Mouse (Mus musculus) CH12.LX (cell line): ENCODE data around the gene Gnat1. TPM values are rescaled to one million over a fixed set of nuclear protein-coding genes. Genes with fewer than 3 reads are reported as not detected.

Experiments used
- DNase-seq: peaks from one replicate; pipeline ENCODE4 v3.0.0-alpha.2; 2013; ENCODE audit errors: extremely low read depth
- H3K27ac ChIP-seq: 2 replicates; pipeline ENCODE4 v1.5.1; 2012; ENCODE audit warnings: low read depth, mild to moderate bottlenecking, control low read depth, moderate library complexity; ENCODE audit not compliant: insufficient read depth
- H3K27me3 ChIP-seq: replicated peaks from 2 replicates; pipeline ENCODE3; 2012; ENCODE audit warnings: inconsistent platforms
- H3K36me3 ChIP-seq, 2 experiments: replicated peaks in 1 of 2; 2 replicates each; pipeline versions ENCODE3 to v1.6.1; 2012; ENCODE audit warnings: inconsistent platforms in 1 of 2, low read length in 1 of 2, mild to moderate bottlenecking in 1 of 2, mixed read lengths in 1 of 2, moderate library complexity in 1 of 2; ENCODE audit not compliant: control insufficient read depth in 1 of 2, insufficient read depth in 1 of 2
- H3K4me1 ChIP-seq, 2 experiments: 2 replicates each; pipeline ENCODE4 v1.6.1; 2012; ENCODE audit warnings: inconsistent platforms in 1 of 2, moderate library complexity in 1 of 2; ENCODE audit not compliant: insufficient read depth in 2 of 2, control insufficient read depth in 1 of 2
- H3K4me2 ChIP-seq: 2 replicates; pipeline ENCODE4 v1.6.1; 2012; ENCODE audit warnings: low read depth, mild to moderate bottlenecking, control low read depth; ENCODE audit not compliant: poor library complexity, insufficient read depth, severe bottlenecking
- H3K4me3 ChIP-seq, 3 experiments: fragments of 150-350 bp in 1 of 3; sonication (generic) in 1 of 3; replicated peaks in 1 of 3; 2 replicates each; pipeline versions ENCODE3 to v1.5.1; 2011 to 2012; ENCODE audit warnings: low read depth in 2 of 3, low read length in 2 of 3, mild to moderate bottlenecking in 2 of 3, moderate library complexity in 2 of 3, control low read depth in 1 of 3, improper control_type of control experiment in 1 of 3, inconsistent platforms in 1 of 3, mixed read lengths in 1 of 3; ENCODE audit not compliant: poor library complexity in 1 of 3
- H3K79me2 ChIP-seq: replicated peaks from 2 replicates; pipeline ENCODE4 v1.6.1; 2012; ENCODE audit warnings: mild to moderate bottlenecking, moderate library complexity; ENCODE audit not compliant: control insufficient read depth, poor library complexity, insufficient read depth, severe bottlenecking; ENCODE audit errors: extremely low read depth
- H3K9ac ChIP-seq: 2 replicates; pipeline ENCODE4 v1.6.1; 2012; ENCODE audit warnings: low read depth, mild to moderate bottlenecking, control low read depth, moderate library complexity; ENCODE audit not compliant: insufficient read depth
- H3K9me3 ChIP-seq: replicated peaks from 2 replicates; pipeline ENCODE3; 2012; ENCODE audit warnings: low read length, inconsistent platforms, mixed read lengths
- BHLHE40 ChIP-seq: IDR thresholded peaks from 2 replicates; pipeline ENCODE4 v1.6.1; 2011; ENCODE audit warnings: mild to moderate bottlenecking, low read depth, low read length, improper control_type of control experiment
- CHD2 ChIP-seq: IDR thresholded peaks from 2 replicates; pipeline ENCODE4 v1.6.1; 2011; ENCODE audit warnings: low read length, improper control_type of control experiment
- CTCF ChIP-seq, 2 experiments: IDR thresholded peaks in 1 of 2; conservative IDR thresholded peaks in 1 of 2; 2 replicates each; pipeline ENCODE4 v1.5.1; 2011 to 2012; ENCODE audit warnings: low read depth in 2 of 2, low read length in 2 of 2, improper control_type of control experiment in 1 of 2, inconsistent platforms in 1 of 2, mild to moderate bottlenecking in 1 of 2, moderate library complexity in 1 of 2
- E2F4 ChIP-seq: IDR thresholded peaks from 2 replicates; pipeline ENCODE4 v1.6.1; 2011; ENCODE audit warnings: low read depth, low read length, improper control_type of control experiment; ENCODE audit not compliant: insufficient replicate concordance
- ETS1 ChIP-seq: conservative IDR thresholded peaks from 2 replicates; pipeline ENCODE4 v1.6.1; 2012; ENCODE audit warnings: low read depth, mild to moderate bottlenecking, inconsistent platforms, low read length, improper control_type of control experiment, moderate library complexity
- IRF4 ChIP-seq: IDR thresholded peaks from 2 replicates; pipeline ENCODE4 v1.6.1; 2014; ENCODE audit warnings: low read depth, mild to moderate bottlenecking, inconsistent platforms, low read length, improper control_type of control experiment
- MAX ChIP-seq: IDR thresholded peaks from 2 replicates; pipeline ENCODE4 v1.6.1; 2011; ENCODE audit warnings: low read length, improper control_type of control experiment
- POLR2A ChIP-seq: IDR thresholded peaks from 2 replicates; pipeline ENCODE4 v1.6.1; 2011; ENCODE audit warnings: low read depth, mild to moderate bottlenecking, improper control_type of control experiment, low read length
- SIN3A ChIP-seq: IDR thresholded peaks from 2 replicates; pipeline ENCODE4 v1.6.1; 2012; ENCODE audit warnings: low read length, improper control_type of control experiment, inconsistent platforms
- SMC3 ChIP-seq: IDR thresholded peaks from 2 replicates; pipeline ENCODE4 v1.6.1; 2011; ENCODE audit warnings: low read depth, low read length, improper control_type of control experiment
- TCF12 ChIP-seq: IDR thresholded peaks from 2 replicates; pipeline ENCODE4 v1.6.1; 2014; ENCODE audit warnings: low read depth, mild to moderate bottlenecking, inconsistent platforms, low read length, improper control_type of control experiment
- USF1 ChIP-seq: IDR thresholded peaks from 2 replicates; pipeline ENCODE4 v1.6.1; 2014; ENCODE audit warnings: low read depth, mild to moderate bottlenecking, inconsistent platforms, low read length, improper control_type of control experiment
- USF2 ChIP-seq: conservative IDR thresholded peaks from 2 replicates; pipeline ENCODE4 v1.6.1; 2011; ENCODE audit warnings: low read depth, low read length, improper control_type of control experiment
- ZC3H11A ChIP-seq: IDR thresholded peaks from 2 replicates; pipeline ENCODE4 v1.6.1; 2012; ENCODE audit warnings: low read depth, mild to moderate bottlenecking, inconsistent platforms, low read length, improper control_type of control experiment
- ZMIZ1 ChIP-seq: IDR thresholded peaks from 2 replicates; pipeline ENCODE4 v1.6.1; 2012; ENCODE audit warnings: low read depth, mild to moderate bottlenecking, inconsistent platforms, low read length, improper control_type of control experiment
- dilution Hi-C: fragments of 300-500 bp; cut with MboI; formaldehyde crosslinking; loops from 2 replicates; pipeline ENCODE4 v1.14.3; 2020; ENCODE audit warnings: low sequenced_read_pairs; ENCODE audit not compliant: extremely low pct_unique_long_range_greater_than_20kb, extremely low pct_ligation_motif_present
- in situ Hi-C: fragments of 300-500 bp; cut with MboI; formaldehyde crosslinking; loops from 3 replicates; pipeline ENCODE4 v1.14.3; 2019; ENCODE audit warnings: low sequenced_read_pairs, low pct_ligation_motif_present, low pct_unique_long_range_greater_than_20kb, mixed read lengths
- polyA plus RNA-seq: library from polyadenylated mRNA; unstranded; fragments of >175 nt; gene quantifications from 2 replicates; pipeline ENCODE4 v1.2.1, GENCODE M21; 2012; ENCODE audit warnings: low read depth; ENCODE audit not compliant: insufficient read length
- total RNA-seq, 2 experiments: library from RNA; depleted of rRNA; stranded (reverse); fragments of 300-350 nt in 1 of 2; fragments of >200 nt in 1 of 2; gene quantifications; 2 replicates each; pipeline ENCODE4 v1.2.3; 2012 to 2014

Gnat1 gene
- total and polyA plus RNA-seq, 3 experiments, result 3.0 TPM; not detected in 2

DNA sequence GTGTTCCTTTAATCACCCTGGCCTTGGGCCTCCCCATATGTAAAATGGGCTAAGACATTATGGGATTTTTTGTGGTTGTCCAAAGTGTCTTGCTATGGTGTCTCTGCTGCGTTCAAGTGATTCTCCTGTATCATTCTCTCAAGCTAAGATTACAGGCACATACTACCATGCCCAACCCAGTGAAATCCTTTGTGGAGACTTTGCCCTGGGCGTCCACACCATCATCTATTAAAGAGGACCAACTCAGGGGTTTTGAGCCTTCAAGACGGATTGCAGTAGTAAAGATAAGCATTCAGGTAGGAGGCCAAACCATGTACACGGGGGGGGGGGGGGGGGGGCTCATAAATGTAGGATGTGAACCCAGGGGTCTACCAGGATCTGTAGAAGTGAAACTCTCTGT, 24.9 kb downstream of the Gnat1 start:
- dilution Hi-C loops, result no loop called here
- H3K27ac ChIP-seq, result no peak overlapping the region
- no peaks in the 10 kb centered on the region for H3K9me3 ChIP-seq
- no peak overlapping the region for H3K4me2 ChIP-seq
- DNase-seq, result no peak
- no peak for TF ChIP-seq SIN3A
- TF ChIP-seq ZC3H11A, result no peak
- no peak for TF ChIP-seq USF1
- TF ChIP-seq E2F4, result no peak
- TF ChIP-seq POLR2A, result no peak
- TF ChIP-seq CTCF (conservative IDR thresholded peaks at IDR 0.05 in 1 of 2, IDR thresholded peaks at IDR 0.05 in 1 of 2; ENCODE audit: low read depth in 2 of 2, low read length in 2 of 2), result no peak
- no peak for TF ChIP-seq ZMIZ1
- TF ChIP-seq MAX, result no peak
- no peak for TF ChIP-seq TCF12
- no peak for TF ChIP-seq BHLHE40
- no peak for TF ChIP-seq SMC3
- in situ Hi-C loops, result no loop called here
- H3K4me3 ChIP-seq, result no peak overlapping the region
- H3K4me1 ChIP-seq, result peaks cover 14 to 16% of the 10 kb centered on the region in 2 experiments
- no peak overlapping the region for H3K9ac ChIP-seq
- H3K36me3 ChIP-seq, result no peaks in the 10 kb centered on the region
- H3K79me2 ChIP-seq, result no peaks in the 10 kb centered on the region
- peaks cover 85% of the 10 kb centered on the region for H3K27me3 ChIP-seq

DNA sequence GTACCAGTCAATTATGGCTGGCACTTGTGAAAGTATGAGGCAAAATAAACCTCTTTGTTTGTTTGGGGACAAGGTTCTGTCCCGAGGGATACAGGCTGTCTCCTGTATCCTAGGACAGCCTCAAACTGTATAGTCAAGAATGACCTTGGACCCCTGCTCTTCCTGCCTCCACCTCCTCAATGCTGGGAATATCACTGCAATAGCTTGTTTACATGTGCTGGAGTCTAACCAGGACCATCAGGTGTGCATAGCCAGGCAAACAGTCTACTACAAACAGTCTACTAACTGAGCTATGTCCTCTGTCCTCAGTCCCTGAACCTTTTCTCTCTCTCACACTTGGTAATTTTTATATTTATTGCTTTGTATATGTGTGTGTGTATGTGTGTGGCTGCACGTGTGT, 26.0 kb downstream of the Gnat1 start:
- H3K79me2 ChIP-seq, result no peaks in the 10 kb centered on the region
- peaks cover 14 to 16% of the 10 kb centered on the region in 2 experiments for H3K4me1 ChIP-seq
- no peak overlapping the region for H3K9ac ChIP-seq
- no peak overlapping the region for H3K4me3 ChIP-seq
- TF ChIP-seq USF2, result no peak
- 0 out of 2 replicates have a peak, but pooled peaks have one; percentile 13 for TF ChIP-seq BHLHE40
- no peak for TF ChIP-seq CHD2
- no peak overlapping the region for H3K4me2 ChIP-seq
- H3K27ac ChIP-seq, result no peak overlapping the region
- peaks cover 82% of the 10 kb centered on the region for H3K27me3 ChIP-seq
- in situ Hi-C loops (no loop called here), dilution Hi-C loops (no loop called here)
- H3K36me3 ChIP-seq, result no peaks in the 10 kb centered on the region
- no peaks in the 10 kb centered on the region for H3K9me3 ChIP-seq
- no peak for DNase-seq

DNA sequence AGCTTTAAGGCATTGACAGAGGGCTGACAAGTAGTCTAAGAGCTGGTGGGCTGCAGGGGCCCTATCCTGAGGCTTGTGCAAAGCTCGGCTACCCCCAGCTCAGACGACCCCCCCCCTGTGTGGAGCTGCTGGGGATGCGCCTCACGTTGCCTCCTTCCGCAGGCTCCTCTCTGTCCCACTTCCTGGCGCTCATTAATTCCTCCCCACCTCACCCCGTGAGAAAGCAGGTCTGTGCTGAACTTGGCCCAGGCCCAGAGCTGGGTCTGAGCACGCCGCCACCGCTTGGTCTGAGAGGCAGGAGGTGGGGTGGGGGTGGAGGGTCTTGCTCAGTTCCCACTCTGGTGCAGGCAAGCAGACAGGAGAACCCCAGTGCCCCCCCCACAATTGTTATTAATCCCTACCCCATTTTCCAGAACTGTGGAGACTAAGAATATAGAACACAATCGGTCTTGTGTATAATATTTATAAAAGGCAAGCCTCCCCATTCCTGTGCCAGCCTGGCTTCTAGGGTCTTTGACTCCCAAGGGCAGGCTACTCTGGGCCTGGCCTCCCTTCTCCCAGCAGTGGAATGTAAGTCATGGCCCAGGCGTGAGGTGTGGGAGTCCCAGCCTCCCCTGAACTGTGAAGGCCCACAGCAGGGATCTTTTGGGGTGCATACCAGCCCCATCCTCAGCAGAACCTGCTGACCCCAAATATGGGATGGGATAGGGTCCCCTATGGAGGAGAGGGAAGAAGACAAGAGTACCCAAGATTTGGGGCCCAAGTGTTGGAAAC, 28.6 kb downstream of the Gnat1 start:
- Histone ChIP-seq H3K9ac (no peak overlapping the region), H3K27ac (no peak overlapping the region)
- dilution Hi-C loops, result no loop called here
- TF ChIP-seq IRF4 (no peak), E2F4 (no peak), ETS1 (no peak), MAX (no peak), POLR2A (no peak), TCF12 (no peak)
- TF ChIP-seq, all 38 proteins: peak for 0
- no peak overlapping the region for H3K4me3 ChIP-seq
- H3K27me3 ChIP-seq, result peaks cover 58% of the 10 kb centered on the region
- DNase-seq, result no peak
- H3K79me2 ChIP-seq, result no peaks in the 10 kb centered on the region
- in situ Hi-C loops, result no loop called here
- no peak overlapping the region for H3K4me2 ChIP-seq
- no peaks in the 10 kb centered on the region for H3K9me3 ChIP-seq
- no peaks in the 10 kb centered on the region for H3K36me3 ChIP-seq
- 0 out of 4 replicates have a peak, but pooled peaks cover 0 to 4% of the 10 kb centered on the region in 2 experiments for H3K4me1 ChIP-seq
